Mouse (Mus musculus): ENCODE data around the gene Bace1.

DNA sequence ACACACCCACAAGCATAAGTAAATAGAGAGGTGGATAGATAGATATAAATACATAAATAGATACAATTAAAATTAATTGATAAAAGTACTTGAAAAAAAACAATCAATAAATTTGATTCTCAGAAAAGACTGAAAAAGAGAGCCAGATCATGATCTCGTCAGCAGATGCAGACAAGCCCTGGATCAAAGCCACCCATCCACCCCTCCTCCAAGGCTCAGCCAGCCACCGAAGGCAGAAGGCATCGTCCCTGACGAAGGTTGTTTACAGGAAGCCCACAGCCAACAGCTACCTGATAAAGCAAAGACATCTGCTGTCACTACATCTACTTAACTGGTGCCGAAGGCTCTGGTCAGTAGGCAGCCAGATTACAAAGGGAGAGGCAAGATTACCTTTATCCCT lies 26.4 kb upstream of the Bace1 start:
- TF ChIP-seq POLR2A (IDR thresholded peaks at IDR 0.05; ENCODE audit: low read depth, low read length) (no peak), CTCF (IDR thresholded peaks at IDR 0.05; ENCODE audit: extremely low read depth, insufficient read depth, insufficient read length, insufficient replicate concordance) (no peak)
